Mouse (Mus musculus) limb, embryonic 13.5 days (tissue): ENCODE data around the gene Arel1. TPM values are rescaled to one million over a fixed set of nuclear protein-coding genes. Genes with fewer than 3 reads are reported as not detected.

Experiments used
- ATAC-seq: fragments of 200-750 bp; cut with Nextera tagmentation; 2 replicates; pipeline ENCODE4 v1.8.0; 2017; ENCODE audit warnings: low read depth, moderate number of reproducible peaks, moderate TSS enrichment; ENCODE audit not compliant: low FRiP score
- H3K27ac ChIP-seq: fragments of 300-500 bp; sonication (generic); 2 replicates; pipeline ENCODE4 v1.5.1; 2015; ENCODE audit warnings: inconsistent platforms, mild to moderate bottlenecking, moderate library complexity
- H3K27me3 ChIP-seq: fragments of 300-500 bp; sonication (generic); 2 replicates; pipeline ENCODE4 v1.6.1; 2015; ENCODE audit warnings: mild to moderate bottlenecking, inconsistent platforms
- H3K36me3 ChIP-seq: fragments of 300-500 bp; sonication (generic); 2 replicates; pipeline ENCODE4 v1.6.1; 2015; ENCODE audit warnings: inconsistent platforms, mild to moderate bottlenecking, moderate library complexity
- H3K4me1 ChIP-seq: fragments of 300-500 bp; sonication (generic); 2 replicates; pipeline ENCODE4 v1.6.1; 2015; ENCODE audit warnings: inconsistent platforms
- H3K4me2 ChIP-seq: fragments of 300-500 bp; sonication (generic); replicated peaks from 2 replicates; pipeline ENCODE4 v1.6.1; 2015; ENCODE audit warnings: inconsistent platforms, mild to moderate bottlenecking, moderate library complexity
- H3K4me3 ChIP-seq: fragments of 300-500 bp; sonication (generic); 2 replicates; pipeline ENCODE4 v1.5.1; 2015; ENCODE audit warnings: moderate library complexity, mild to moderate bottlenecking, inconsistent platforms
- H3K9ac ChIP-seq: fragments of 300-500 bp; sonication (generic); 2 replicates; pipeline ENCODE4 v1.6.1; 2015; ENCODE audit warnings: mild to moderate bottlenecking, inconsistent platforms
- H3K9me3 ChIP-seq: fragments of 300-500 bp; sonication (generic); 2 replicates; pipeline ENCODE4 v1.6.1; 2016; ENCODE audit warnings: inconsistent platforms
- WGBS: fragments of 180-500 bp; shearing (Covaris S2); methylation state at CpG from one replicate; pipeline ENCODE4 v1.1.7; 2015; 5-methylcytosine and 5-hydroxymethylcytosine counted together
- polyA plus RNA-seq: library from polyadenylated mRNA; unstranded; fragments of >200 nt; fragmentation: Nextera tagmentation; extraction: Ambion mirVana; gene quantifications from 2 replicates; pipeline ENCODE4 v1.2.1, GENCODE M21; 2015

Arel1 gene
- polyA plus RNA-seq = 14.0 and 14.9 TPM in 2 replicates

- H3K27ac ChIP-seq = 0 out of 2 replicates have a peak within 1 kb of the TSS, but pooled peaks have one; percentile 52
- under 1% methylated on average over 42 of the region's 42 CpGs for WGBS
Measured at GRCm38 (mm10) chr12:84970428-84971096, at the start of gene Arel1, which contains the start of gene Fcf1. Gene Arel1, minus strand, starts transcription at chr12:84970900. Gene Fcf1, plus strand, starts transcription at chr12:84970897.

DNA sequence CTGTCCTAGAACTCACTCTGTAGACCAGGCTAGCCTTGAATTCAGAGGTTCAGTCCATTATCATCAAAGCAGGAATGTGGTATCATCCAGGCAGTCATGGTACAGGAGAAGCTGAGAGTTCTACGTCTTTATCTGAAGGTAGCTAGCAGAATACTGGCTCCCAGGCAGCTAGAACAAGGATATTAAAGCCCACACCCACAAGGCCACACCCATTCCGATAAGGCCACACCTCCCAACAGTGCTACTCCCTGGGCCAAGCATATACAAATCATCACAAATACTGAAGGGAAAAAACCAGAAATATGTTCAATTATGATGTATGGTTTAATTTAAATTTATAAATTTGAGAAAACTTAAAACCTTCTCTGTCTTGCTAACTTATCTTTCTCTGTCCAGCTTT lies 41.5 kb upstream of the Arel1 start:
- peaks cover 3% of the 10 kb centered on the region; the same call in 1 of the 2 replicates for H3K9me3 ChIP-seq
- no peak for ATAC-seq
- no peaks in the 10 kb centered on the region for H3K27me3 ChIP-seq
- no peak overlapping the region for H3K4me2 ChIP-seq
- H3K9ac ChIP-seq = no peak overlapping the region
- H3K4me1 ChIP-seq = no peaks in the 10 kb centered on the region
- 93% methylated on average over 2 of the region's 2 CpGs for WGBS
- H3K27ac ChIP-seq = no peak overlapping the region
- H3K4me3 ChIP-seq = no peak overlapping the region
- H3K36me3 ChIP-seq = peaks cover 61% of the 10 kb centered on the region

More at GRCm38 (mm10) chr12:84970428-84971096, at the start of gene Arel1, which contains the start of gene Fcf1:
- peak within 1 kb of the TSS; percentile 90 for H3K4me3 ChIP-seq
- peaks cover 27% of the 10 kb centered on the region for H3K36me3 ChIP-seq
- H3K9me3 ChIP-seq = no peaks in the 10 kb centered on the region
- H3K4me1 ChIP-seq = peaks cover 18% of the 10 kb centered on the region
- peak within 1 kb of the TSS; percentile 85 for H3K9ac ChIP-seq
- H3K27me3 ChIP-seq = no peaks in the 10 kb centered on the region
- H3K4me2 ChIP-seq = peak within 1 kb of the TSS; percentile 98
- ATAC-seq = peak; percentile 66

- Histone ChIP-seq H3K4me1 (no peaks in the 10 kb centered on the region), H3K9ac (no peak overlapping the region), H3K9me3 (peaks cover 3% of the 10 kb centered on the region; the same call in 1 of the 2 replicates), H3K27me3 (no peaks in the 10 kb centered on the region), H3K4me2 (no peak overlapping the region), H3K36me3 (peaks cover 51% of the 10 kb centered on the region), H3K4me3 (no peak overlapping the region), H3K27ac (no peak overlapping the region)
- ATAC-seq = no peak
- 87% methylated on average over 2 of the region's 2 CpGs for WGBS
Measured at GRCm38 (mm10) chr12:85010541-85010940, 39.8 kb upstream of the Arel1 start.

DNA sequence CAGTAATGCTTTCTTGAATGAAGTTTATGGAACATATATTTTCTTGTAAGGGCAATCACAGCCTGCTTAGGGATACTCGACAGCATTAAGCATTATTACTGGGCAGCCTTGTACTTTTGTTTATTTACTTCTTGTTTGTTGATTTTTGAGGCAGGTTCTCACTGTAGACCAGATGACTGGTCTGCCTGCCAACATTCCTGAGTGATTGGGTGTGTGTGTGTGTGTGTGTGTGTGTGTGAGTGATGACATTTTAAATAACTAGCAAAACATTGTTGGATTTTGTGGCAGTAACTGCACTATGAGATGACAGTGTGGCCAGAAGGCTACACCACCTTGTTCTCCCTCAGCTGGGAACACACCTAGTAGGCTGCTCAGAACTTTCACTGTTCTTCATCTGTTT lies 39.1 kb upstream of the Arel1 start:
- H3K4me1 ChIP-seq = no peaks in the 10 kb centered on the region
- no peak overlapping the region for H3K27ac ChIP-seq
- no peak overlapping the region for H3K4me3 ChIP-seq
- H3K4me2 ChIP-seq = no peak overlapping the region
- 79% methylated on average over 1 of the region's 1 CpGs for WGBS
- H3K9ac ChIP-seq = no peak overlapping the region
- ATAC-seq = no peak
- H3K27me3 ChIP-seq = no peaks in the 10 kb centered on the region
- peaks cover 51% of the 10 kb centered on the region for H3K36me3 ChIP-seq
- peaks cover 3% of the 10 kb centered on the region; the same call in 1 of the 2 replicates for H3K9me3 ChIP-seq

GRCm38 (mm10) chr12:85007021-85007420 lies 36.3 kb upstream of the Arel1 start:
- Histone ChIP-seq H3K27ac (no peak overlapping the region), H3K4me2 (no peak overlapping the region), H3K9ac (no peak overlapping the region), H3K27me3 (no peaks in the 10 kb centered on the region), H3K9me3 (peaks cover 3% of the 10 kb centered on the region; the same call in 1 of the 2 replicates), H3K4me3 (no peak overlapping the region), H3K4me1 (no peaks in the 10 kb centered on the region), H3K36me3 (peaks cover 47% of the 10 kb centered on the region)
- no peak for ATAC-seq

DNA sequence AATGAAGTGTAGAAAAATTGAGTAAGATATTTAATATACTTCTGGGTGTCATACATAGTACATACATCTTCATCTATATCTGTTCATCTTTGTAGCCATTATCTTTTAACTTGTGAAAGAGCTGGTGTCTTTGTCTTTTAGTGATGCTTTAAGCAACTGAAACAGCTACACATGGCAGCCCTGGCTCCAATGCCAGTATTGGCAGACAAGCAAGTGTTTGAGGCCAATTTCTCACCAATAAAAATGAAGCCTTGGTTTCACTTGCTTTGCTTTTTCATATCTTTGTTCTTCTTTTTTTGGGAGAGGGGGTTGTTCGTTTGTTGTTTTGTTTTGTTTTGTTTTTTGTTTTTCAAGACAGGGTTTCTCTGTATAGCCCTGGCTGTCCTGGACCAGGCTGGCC lies 35.5 kb upstream of the Arel1 start:
- 86% methylated on average over 1 of the region's 1 CpGs for WGBS
- H3K9ac ChIP-seq = no peak overlapping the region
- H3K4me3 ChIP-seq = no peak overlapping the region
- no peaks in the 10 kb centered on the region for H3K9me3 ChIP-seq
- no peak overlapping the region for H3K27ac ChIP-seq
- H3K36me3 ChIP-seq = peaks cover 41% of the 10 kb centered on the region
- ATAC-seq = no peak
- H3K27me3 ChIP-seq = no peaks in the 10 kb centered on the region
- H3K4me2 ChIP-seq = no peak overlapping the region
- H3K4me1 ChIP-seq = no peaks in the 10 kb centered on the region

DNA sequence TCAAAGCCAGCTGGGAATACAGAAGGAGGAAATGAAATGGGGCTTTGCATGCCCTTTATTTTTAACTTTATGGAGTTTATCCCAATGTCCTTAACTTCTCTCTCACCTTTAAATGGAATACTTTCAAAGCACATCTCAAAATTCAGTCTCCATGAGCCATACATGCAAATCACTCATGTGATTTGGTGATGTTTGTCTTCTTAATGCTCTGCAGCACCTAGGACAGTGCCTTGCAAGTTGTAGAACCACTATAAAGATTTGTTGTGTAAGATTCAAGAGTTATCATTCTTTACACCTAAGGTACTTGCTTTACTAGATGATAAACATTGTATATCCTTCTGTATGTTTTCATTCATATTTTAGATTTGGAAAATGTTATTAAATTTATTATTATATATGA lies 28.4 kb upstream of the Arel1 start:
- peaks cover 25% of the 10 kb centered on the region for H3K4me1 ChIP-seq
- H3K9me3 ChIP-seq = no peaks in the 10 kb centered on the region
- H3K9ac ChIP-seq = peak overlapping the region; percentile 45; the same call in 1 of the 2 replicates
- no peak overlapping the region for H3K27ac ChIP-seq
- H3K27me3 ChIP-seq = no peaks in the 10 kb centered on the region
- ATAC-seq = no peak
- H3K36me3 ChIP-seq = peaks cover 22% of the 10 kb centered on the region
- H3K4me3 ChIP-seq = peak overlapping the region; percentile 97
- H3K4me2 ChIP-seq = peak overlapping the region; percentile 98

GRCm38 (mm10) chr12:84996501-84997398 lies 26.1 kb upstream of the Arel1 start:
- peak overlapping the region; percentile 84 for H3K27ac ChIP-seq
- peak overlapping the region; percentile 97 for H3K4me3 ChIP-seq
- 0 out of 2 replicates have a peak, but pooled peaks cover 4% of the 10 kb centered on the region for H3K9me3 ChIP-seq
- no peaks in the 10 kb centered on the region for H3K27me3 ChIP-seq
- H3K36me3 ChIP-seq = 0 out of 2 replicates have a peak, but pooled peaks cover 4% of the 10 kb centered on the region
- H3K4me2 ChIP-seq = peak overlapping the region; percentile 98
- peak; percentile 68 for ATAC-seq
- WGBS = under 1% methylated on average over 35 of the region's 44 CpGs
- H3K4me1 ChIP-seq = peaks cover 25% of the 10 kb centered on the region
- peak overlapping the region; percentile 99 for H3K9ac ChIP-seq

GRCm38 (mm10) chr12:84996083-84996496 lies 25.4 kb upstream of the Arel1 start, which contains the start of gene Ylpm1:
Gene Ylpm1, plus strand, starts transcription at chr12:84996321.
- peak within 1 kb of the TSS; percentile 97 for H3K4me3 ChIP-seq
- under 1% methylated on average over 45 of the region's 45 CpGs for WGBS
- 0 out of 2 replicates have a peak, but pooled peaks cover 4% of the 10 kb centered on the region for H3K36me3 ChIP-seq
- H3K4me1 ChIP-seq = peaks cover 25% of the 10 kb centered on the region
- ATAC-seq = peak; percentile 98
- H3K9ac ChIP-seq = peak within 1 kb of the TSS; percentile 99
- no peaks in the 10 kb centered on the region for H3K27me3 ChIP-seq
- 0 out of 2 replicates have a peak, but pooled peaks cover 4% of the 10 kb centered on the region for H3K9me3 ChIP-seq
- peak within 1 kb of the TSS; percentile 84 for H3K27ac ChIP-seq
- H3K4me2 ChIP-seq = peak within 1 kb of the TSS; percentile 98

GRCm38 (mm10) chr12:84995112-84995761 lies 24.5 kb upstream of the Arel1 start:
- Histone ChIP-seq H3K4me1 (peaks cover 25% of the 10 kb centered on the region), H3K27me3 (0 out of 2 replicates have a peak, but pooled peaks cover 3% of the 10 kb centered on the region), H3K27ac (no peak overlapping the region; the same call in 1 of the 2 replicates), H3K36me3 (0 out of 2 replicates have a peak, but pooled peaks cover 4% of the 10 kb centered on the region), H3K4me3 (peak overlapping the region; percentile 97), H3K9ac (no peak overlapping the region), H3K9me3 (0 out of 2 replicates have a peak, but pooled peaks cover 4% of the 10 kb centered on the region), H3K4me2 (peak overlapping the region; percentile 98)
- 93% methylated on average over 9 of the region's 9 CpGs for WGBS
- ATAC-seq = no peak

- Histone ChIP-seq H3K27ac (no peak overlapping the region), H3K9me3 (0 out of 2 replicates have a peak, but pooled peaks cover 4% of the 10 kb centered on the region), H3K36me3 (peaks cover 2% of the 10 kb centered on the region), H3K4me3 (no peak overlapping the region), H3K9ac (no peak overlapping the region), H3K27me3 (0 out of 2 replicates have a peak, but pooled peaks cover 3% of the 10 kb centered on the region), H3K4me1 (no peaks in the 10 kb centered on the region), H3K4me2 (no peak overlapping the region)
- no peak for ATAC-seq
- WGBS = 68% methylated on average over 4 of the region's 4 CpGs
Measured at GRCm38 (mm10) chr12:84989456-84989855, 18.8 kb upstream of the Arel1 start.
